Mouse (Mus musculus) midbrain, embryonic 13.5 days (tissue): ENCODE measurements around the gene Alg3. TPM values are rescaled to one million over a fixed set of nuclear protein-coding genes. Genes with fewer than 3 reads are reported as not detected.

ENCODE experiments used
- microRNA counts: library from miRNA; unstranded; fragments of <30 nt; microRNA quantifications from one replicate; lab custom pipeline; 2016
- microRNA-seq: library from miRNA; unstranded; fragments of <30 nt; microRNA quantifications from one replicate; pipeline ENCODE4, GENCODE M21; 2016
- polyA plus RNA-seq: library from polyadenylated mRNA; unstranded; fragments of >200 nt; fragmentation: Nextera tagmentation; extraction: Ambion mirVana; gene quantifications from 2 replicates; pipeline ENCODE4 v1.2.1, GENCODE M21; 2015

Alg3 gene
- polyA plus RNA-seq, 1 experiment from 2014 or later, result 43.5 TPM

MicroRNAs encoded within 50 kb of the gene (microRNA counts, 519-probe panel; counts per million panel counts)
- 2,530 counts per million, percentile 62 among the panel's probes with 10 or more counts for microRNA mmu-miR-1224 (lab: Ali Mortazavi, UCI)

Small RNAs within 50 kb of the gene (microRNA-seq; reads per million reads assigned to microRNA genes)
- 18.4 reads per million, percentile 35 among the genes with 10 or more reads in this experiment for gene Mir1224

Other genes with a start within 250 kb of the Alg3 start
- 141 and 150 TPM in 2 replicates for gene Abcc5, start 185.3 kb downstream of the Alg3 start, polyA plus RNA-seq
- 105 and 111 TPM in 2 replicates for gene Eif2b5, start 112.9 kb downstream of the Alg3 start, polyA plus RNA-seq
- 44.0 and 49.1 TPM in 2 replicates for gene Dvl3, start 94.8 kb downstream of the Alg3 start, polyA plus RNA-seq
- gene Ap2m1, start 76.3 kb downstream of the Alg3 start, polyA plus RNA-seq, result 1,112 and 1,165 TPM in 2 replicates
- 77.6 and 79.4 TPM in 2 replicates for gene Abcf3, start 63.2 kb downstream of the Alg3 start, polyA plus RNA-seq
- 9.9 and 11.9 TPM in 2 replicates for gene Vwa5b2, start 22.3 kb downstream of the Alg3 start, polyA plus RNA-seq
- 14.9 and 15.1 TPM in 2 replicates for gene Eef1akmt4, start 142 bp downstream of the Alg3 start, polyA plus RNA-seq
- not detected in 2 replicates for gene Gm49333, start 125 bp downstream of the Alg3 start, polyA plus RNA-seq
- gene Camk2n2, start 9.6 kb upstream of the Alg3 start, polyA plus RNA-seq, result 15.1 and 17.6 TPM in 2 replicates
- gene Ece2, start 18.1 kb upstream of the Alg3 start, polyA plus RNA-seq, result 12.1 TPM in 2 replicates
- 380 and 394 TPM in 2 replicates for gene Psmd2, start 39.9 kb upstream of the Alg3 start, polyA plus RNA-seq
- 148 and 162 TPM in 2 replicates for gene Eif4g1, start 56.6 kb upstream of the Alg3 start, polyA plus RNA-seq
- gene Fam131a, start 81.5 kb upstream of the Alg3 start, polyA plus RNA-seq, result 35.7 and 37.3 TPM in 2 replicates
- 86.3 and 87.9 TPM in 2 replicates for gene Polr2h, start 105.9 kb upstream of the Alg3 start, polyA plus RNA-seq
- gene Clcn2, start 106.0 kb upstream of the Alg3 start, polyA plus RNA-seq, result 20.6 and 32.0 TPM in 2 replicates
- gene Chrd, start 121.4 kb upstream of the Alg3 start, polyA plus RNA-seq, result 3.8 and 4.3 TPM in 2 replicates
- gene Thpo, start 122.8 kb upstream of the Alg3 start, polyA plus RNA-seq, result 0.71 and 1.4 TPM in 2 replicates